Mouse (Mus musculus) liver, embryonic 14.5 days (tissue): ENCODE results near the gene Slc22a5.

Experiments used
- CTCF ChIP-seq: IDR thresholded peaks from 2 replicates; pipeline ENCODE4 v1.5.1; 2016; ENCODE audit warnings: antibody characterized with exemption, low read depth, control low read depth
- EP300 ChIP-seq: IDR thresholded peaks from 2 replicates; pipeline ENCODE4 v1.6.1; 2016; ENCODE audit warnings: antibody characterized with exemption, low read depth

- TF ChIP-seq CTCF (no peak), EP300 (no peak)
These were observed 66.1 kb downstream of the Slc22a5 start for GRCm38 (mm10) chr11:53825409-53825808.
